Mouse (Mus musculus) cerebellum, postnatal 4 days (tissue): ENCODE data around the gene Gm10382.
"Not testable (repeated sequence)": the region's sequence is repeated elsewhere in the genome, so short reads cannot be mapped to it uniquely, and the experiment has no call there.

Experiments
- DNase-seq, 2 experiments: peaks; one replicate each; pipeline ENCODE4 v3.0.0; 2022; ENCODE audit warnings: low spot score in 2 of 2, mixed read lengths in 1 of 2

Gm10382 gene

DNA sequence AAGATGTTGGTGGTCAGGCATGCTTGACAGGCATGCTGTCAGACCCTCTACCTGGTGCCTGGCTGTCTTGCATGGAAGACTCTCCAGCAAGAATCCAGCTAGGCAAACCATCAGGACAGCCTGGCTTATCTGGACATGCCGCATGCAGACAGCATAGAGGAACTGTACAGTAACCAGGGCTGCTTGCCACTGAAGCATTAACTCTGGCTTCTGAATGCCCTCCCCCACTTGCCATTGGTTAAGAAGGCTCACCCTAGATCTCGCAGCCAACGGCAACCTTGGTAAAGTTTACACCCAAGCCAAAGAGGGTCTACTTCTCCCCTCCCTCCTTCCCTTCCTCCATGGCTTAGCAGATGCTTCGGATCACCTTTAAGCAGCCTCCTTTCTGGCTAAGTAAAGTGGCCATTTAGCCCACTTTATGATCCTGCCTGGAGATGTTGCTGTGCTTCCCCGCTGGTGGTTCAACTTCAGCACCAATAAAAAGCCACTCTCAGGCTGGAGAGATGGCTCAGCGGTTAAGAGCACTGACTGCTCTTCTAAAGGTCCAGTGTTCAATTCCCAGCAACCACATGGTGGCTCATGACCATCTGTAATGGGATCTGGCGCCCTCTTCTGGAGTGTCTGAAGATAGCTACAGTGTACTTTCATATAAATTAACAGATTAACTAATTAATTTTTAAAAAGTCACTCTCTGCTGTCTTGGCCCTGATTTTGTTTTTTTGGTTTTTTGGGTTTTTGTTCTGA is 18.0 kb upstream of the Gm10382 start:
- DNase-seq = no peak

GRCm38 (mm10) chr5:125372027-125372426 is 17.1 kb upstream of the Gm10382 start:
- DNase-seq = no peak

DNA sequence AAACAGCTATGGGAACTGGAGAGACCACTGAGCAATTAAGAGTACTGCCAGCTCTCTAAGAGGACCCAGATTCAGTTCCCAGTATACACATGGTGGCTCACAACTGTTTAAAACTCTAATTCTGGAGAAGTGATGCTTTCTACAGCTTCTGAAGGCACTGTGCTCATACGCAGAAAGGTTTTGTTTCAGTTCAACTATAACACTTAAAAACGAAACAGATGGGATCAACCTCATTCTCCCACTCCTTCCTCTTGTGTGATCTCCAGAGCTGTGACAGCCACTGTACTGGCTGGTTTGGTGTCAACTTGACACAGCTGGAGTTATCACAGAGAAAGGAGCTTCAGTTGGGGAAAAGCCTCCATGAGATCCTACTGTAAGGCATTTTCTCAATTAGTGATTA is 13.3 kb upstream of the Gm10382 start:
- DNase-seq = no peak

GRCm38 (mm10) chr5:125377214-125377613 is 11.9 kb upstream of the Gm10382 start:
- no peak for DNase-seq

GRCm38 (mm10) chr5:125378919-125379318 is 10.2 kb upstream of the Gm10382 start:
- no peak for DNase-seq

DNA sequence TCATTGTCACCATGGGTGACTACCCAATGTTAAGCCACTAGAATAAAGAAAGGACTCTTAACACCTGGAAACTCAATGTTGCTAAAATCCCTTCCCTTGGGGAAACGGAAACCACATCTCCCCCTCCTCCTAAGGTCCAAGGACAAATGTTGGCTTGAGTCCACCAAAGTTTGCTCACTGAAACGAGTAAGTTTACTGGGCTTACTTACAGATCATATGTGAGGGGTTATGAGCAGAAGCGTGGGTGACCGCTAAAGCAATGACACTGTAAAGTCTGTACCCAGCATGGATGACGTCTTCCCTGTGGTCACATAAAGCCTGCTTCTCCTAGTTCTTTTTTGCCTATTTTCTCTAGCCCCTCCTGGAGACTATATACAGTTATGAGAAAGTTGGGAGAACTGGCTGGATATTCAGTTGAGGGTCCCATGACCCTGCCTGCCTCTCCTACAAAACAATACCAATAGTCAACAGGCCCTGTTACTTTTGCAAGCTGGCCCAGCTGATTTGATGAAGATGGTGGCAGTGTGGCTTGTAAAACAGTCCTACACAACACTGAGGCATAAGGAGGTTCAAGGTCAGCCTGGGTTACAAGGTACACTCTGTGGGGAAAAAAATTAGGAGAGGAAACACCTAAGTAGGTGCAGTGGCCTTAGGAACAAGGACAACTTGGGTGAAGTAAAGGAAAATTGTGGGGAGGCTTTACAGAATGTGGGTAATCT is 7.0 kb upstream of the Gm10382 start:
- no peak for DNase-seq

DNA sequence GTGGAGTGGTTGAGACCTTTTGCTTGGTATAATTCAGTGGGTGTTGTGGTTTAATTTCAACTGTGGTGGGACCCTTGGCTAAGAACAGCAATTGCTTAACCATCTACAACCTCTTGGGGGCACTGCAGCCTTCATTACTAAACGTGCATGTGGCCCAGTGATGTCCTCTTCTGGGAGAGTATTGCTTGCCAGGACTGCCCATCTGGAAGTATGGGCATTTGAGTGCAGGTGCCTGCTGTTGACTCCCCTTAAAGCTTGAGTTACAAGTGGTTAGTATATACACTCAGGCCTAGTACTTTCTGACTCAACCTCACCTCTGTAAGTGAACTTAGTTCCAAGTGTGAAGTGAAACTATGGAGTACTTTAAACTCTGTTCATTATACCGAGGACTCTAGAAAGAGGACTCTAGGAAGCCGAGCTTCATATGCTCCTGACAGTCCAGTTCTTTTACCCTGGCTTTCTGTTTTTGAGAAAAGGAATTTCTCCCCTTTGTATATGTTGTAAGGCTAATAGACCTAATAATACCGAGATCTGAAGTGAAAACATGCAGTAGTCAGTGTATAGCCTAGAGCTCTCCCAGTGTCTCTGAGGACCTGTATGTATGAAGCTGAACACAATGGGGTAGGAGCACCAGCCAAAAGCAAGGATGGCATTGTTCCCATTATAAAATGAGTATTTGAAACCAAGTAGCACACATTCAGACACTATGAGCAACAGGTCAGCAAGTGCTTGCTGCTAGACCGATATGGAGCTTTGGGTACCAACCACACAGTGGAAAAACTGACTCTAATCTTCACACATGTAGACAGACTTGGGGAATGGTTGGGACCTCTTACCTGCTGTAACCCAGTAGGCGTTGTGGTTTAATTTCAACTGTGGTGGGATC is 6.2 kb upstream of the Gm10382 start:
- peak in 1 of 2 experiments; percentile 56 for DNase-seq

GRCm38 (mm10) chr5:125383637-125384420 is 5.3 kb upstream of the Gm10382 start:
- no peak for DNase-seq

DNA sequence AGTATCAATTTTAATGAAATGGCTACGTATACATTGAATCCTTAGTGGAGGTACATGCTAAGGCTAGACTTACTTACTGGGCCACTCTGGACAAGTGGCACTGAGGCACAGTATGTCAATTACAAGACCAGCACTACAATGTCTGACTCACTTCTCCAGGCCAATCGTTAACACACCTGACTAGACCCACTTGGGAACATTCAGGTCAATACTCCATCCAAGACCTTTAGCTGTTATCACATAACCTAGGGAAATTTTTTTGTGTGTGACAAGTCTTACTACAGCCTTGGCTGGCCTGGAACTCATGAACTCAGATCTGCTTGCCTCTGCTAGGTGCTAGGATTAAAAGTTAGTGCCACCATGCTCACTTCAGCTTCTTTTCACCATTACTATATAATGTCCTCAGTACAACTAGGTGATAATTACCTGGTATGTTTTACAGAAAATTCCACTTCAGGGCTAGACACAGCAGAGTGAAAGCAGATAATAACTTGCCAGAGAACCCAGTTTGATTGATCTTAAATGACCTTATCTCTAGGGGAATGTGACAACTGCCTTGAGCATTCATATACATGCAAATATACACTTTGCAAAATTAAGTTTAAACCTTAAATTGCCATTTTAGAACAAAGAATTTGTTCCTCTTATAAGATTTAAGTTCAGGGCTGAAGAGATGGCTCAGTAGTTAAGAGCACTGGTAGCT is 4.5 kb upstream of the Gm10382 start:
- DNase-seq = no peak

GRCm38 (mm10) chr5:125385215-125385940 is 3.7 kb upstream of the Gm10382 start:
- DNase-seq = no peak

DNA sequence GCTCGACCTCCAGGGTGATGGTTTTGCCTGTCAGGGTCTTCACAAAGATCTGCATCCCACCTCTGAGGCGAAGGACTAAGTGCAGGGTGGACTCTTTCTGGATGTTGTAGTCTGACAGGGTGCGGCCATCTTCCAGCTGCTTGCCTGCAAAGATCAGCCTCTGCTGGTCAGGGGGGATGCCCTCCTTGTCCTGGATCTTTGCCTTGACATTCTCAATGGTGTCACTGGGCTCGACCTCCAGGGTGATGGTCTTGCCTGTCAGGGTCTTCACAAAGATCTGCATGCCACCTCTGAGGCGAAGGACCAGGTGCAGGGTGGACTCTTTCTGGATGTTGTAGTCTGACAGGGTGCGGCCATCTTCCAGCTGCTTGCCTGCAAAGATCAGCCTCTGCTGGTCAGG is 1.8 kb upstream of the Gm10382 start:
- DNase-seq = not testable (repeated sequence)

DNA sequence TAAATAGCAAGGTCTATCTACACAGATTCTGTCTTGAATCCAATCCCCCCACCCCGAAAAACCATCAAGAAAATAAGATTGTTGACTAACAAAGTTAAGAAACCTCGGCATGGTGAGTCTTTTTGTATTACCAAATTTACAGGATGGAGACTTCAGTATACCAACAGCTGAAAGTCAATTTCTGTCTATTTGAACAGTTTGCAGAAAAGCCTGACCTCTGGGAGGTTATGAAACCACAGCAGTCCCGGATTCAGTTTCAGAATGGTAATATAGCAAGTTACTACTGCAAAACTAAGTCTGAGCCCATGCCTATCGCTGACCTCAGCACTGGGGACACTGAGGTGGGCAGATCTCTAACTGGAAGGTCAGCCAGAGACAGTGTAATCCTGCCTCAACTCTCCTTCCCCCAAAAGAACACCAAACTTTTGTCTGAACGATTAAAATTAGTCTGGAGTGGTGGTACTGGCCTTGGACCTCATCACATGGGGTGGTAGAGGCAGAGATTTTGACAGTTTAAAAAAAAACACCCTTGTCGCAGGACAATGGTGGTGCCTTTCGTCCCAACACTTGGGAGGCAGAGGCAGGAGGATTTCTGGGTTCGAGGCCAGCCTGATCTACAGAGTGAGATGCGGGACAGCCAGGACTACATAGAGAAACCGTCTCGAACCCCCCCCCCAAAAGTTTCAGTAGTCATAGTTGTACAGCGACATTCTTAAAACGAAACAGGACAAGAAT is 597 bp upstream of the Gm10382 start:
- DNase-seq = no peak

GRCm38 (mm10) chr5:125389579-125390441 is 688 bp downstream of the Gm10382 start, which contains the start of gene Ubc:
Ubc (minus strand) TSS chr5:125390202.
- DNase-seq = peak; percentile 72 to 89

GRCm38 (mm10) chr5:125390906-125391477 is 1.9 kb downstream of the Gm10382 start:
- DNase-seq = no peak

DNA sequence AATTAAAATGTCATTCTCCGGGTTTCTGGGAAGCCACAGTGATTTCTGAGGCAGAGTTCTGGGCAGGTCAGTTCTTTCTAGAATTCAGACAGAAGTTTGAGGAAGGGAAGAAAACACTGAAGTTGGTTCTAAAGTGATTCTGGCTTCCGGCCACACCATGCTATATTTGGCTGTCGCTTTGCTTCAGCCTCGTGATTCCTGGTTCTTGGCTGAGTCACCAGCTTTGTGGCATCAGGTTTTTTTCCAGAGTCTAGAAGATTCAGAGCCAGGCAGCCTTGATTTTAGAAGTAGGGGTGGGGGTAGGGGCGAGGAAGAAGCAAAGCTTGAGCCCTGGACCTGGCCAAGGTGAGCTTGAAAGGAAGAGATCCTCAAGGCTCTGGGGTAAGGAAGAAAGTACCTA is 2.5 kb downstream of the Gm10382 start:
- peak in 1 of 2 experiments; percentile 25 for DNase-seq

DNA sequence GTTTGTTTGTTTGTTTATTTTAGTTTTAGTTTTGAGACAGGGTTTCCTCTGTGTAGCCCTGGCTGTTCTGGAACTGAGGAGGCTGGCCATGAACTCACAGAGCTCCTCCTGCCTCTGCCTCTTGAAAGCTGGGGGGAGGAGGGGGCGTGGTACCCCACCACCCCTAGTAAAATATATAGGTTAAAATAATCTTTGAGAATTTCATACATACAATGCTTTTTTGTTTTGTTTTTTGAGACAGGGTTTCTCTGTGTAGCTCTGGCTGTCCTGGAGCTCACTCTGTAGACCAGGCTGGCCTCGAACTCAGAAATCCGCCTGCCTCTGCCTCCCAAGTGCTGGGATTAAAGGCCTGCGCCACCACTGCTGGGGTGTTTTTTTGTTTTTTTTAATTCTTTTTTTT is 3.1 kb downstream of the Gm10382 start:
- DNase-seq = not testable (repeated sequence)

- no peak for DNase-seq
These were observed 3.5 kb downstream of the Gm10382 start for GRCm38 (mm10) chr5:125392618-125392976.

DNA sequence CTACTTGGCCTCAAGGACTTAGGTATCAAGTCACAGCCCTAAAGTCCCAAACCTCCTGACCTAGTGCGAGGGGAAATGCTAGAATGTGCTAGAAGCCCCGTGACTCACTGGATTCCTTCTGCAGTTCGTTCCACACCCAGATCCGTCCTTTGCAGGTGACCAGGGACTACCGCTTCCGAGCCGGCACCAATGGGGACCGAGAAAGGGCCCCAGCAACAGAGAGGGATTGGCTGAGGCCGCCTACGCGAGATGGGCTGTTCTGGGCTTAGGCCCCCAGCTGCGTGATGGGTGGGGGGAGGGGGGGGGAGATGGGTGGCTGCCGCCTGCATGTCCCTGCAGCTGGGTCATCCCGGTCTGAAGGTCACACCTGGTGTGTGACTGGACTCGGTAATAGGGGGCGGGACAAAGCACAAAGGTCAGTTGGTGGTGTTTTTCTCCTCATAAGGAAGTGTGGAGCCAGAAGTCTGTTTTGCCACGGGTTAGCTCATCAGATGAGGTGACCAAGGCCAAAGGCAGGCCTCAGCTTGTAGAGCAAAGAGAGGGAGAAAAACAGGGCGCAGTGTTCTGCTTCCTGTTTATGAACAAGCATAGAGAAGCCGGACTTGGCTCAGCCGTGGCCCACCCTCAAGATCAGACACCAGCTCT is 4.0 kb downstream of the Gm10382 start:
- DNase-seq = peak; percentile 94 to 95
